Mouse (Mus musculus) hindbrain, postnatal 0 days (tissue): ENCODE measurements at regions not wholly inside any gene's neighbourhood (a gene's known extent, or its start where the extent isn't known, plus 50 kb on each side); places are given as distances from the start of the nearest gene placed in this dataset.

Experiments
- ATAC-seq: fragments of 200-750 bp; cut with Nextera tagmentation; 2 replicates; pipeline ENCODE4 v1.8.0; 2017; ENCODE audit warnings: mild to moderate bottlenecking, moderate TSS enrichment, moderate library complexity
- DNase-seq: peaks from one replicate; pipeline ENCODE4 v3.0.0-alpha.2; 2015; ENCODE audit warnings: low spot score
- H3K27ac ChIP-seq: fragments of 300-500 bp; sonication (generic); 2 replicates; pipeline ENCODE4 v1.5.1; 2014; ENCODE audit warnings: mild to moderate bottlenecking
- H3K27me3 ChIP-seq: fragments of 300-500 bp; sonication (generic); 2 replicates; pipeline ENCODE4 v1.6.1; 2014; ENCODE audit warnings: low read length, mixed read lengths; ENCODE audit not compliant: insufficient read depth
- H3K36me3 ChIP-seq: fragments of 300-500 bp; sonication (generic); 2 replicates; pipeline ENCODE4 v1.6.1; 2014; ENCODE audit warnings: low read length, mixed read lengths; ENCODE audit not compliant: insufficient read depth
- H3K4me1 ChIP-seq: fragments of 300-500 bp; sonication (generic); 2 replicates; pipeline ENCODE4 v1.6.1; 2014; ENCODE audit warnings: antibody characterized with exemption, low read length, mixed read lengths; ENCODE audit not compliant: insufficient read depth
- H3K4me2 ChIP-seq: fragments of 300-500 bp; sonication (generic); 2 replicates; pipeline ENCODE4 v1.6.1; 2014; ENCODE audit warnings: low read depth, mild to moderate bottlenecking, low read length, moderate library complexity, mixed read lengths
- H3K4me3 ChIP-seq: fragments of 300-500 bp; sonication (generic); 2 replicates; pipeline ENCODE4 v1.5.1; 2014; ENCODE audit warnings: low read length
- H3K9ac ChIP-seq: fragments of 300-500 bp; sonication (generic); replicated peaks from 2 replicates; pipeline ENCODE4 v1.6.1; 2014; ENCODE audit warnings: mild to moderate bottlenecking, low read length, moderate library complexity, mixed read lengths
- H3K9me3 ChIP-seq: fragments of 300-500 bp; sonication (generic); 2 replicates; pipeline ENCODE4 v1.6.1; 2016; ENCODE audit warnings: low read length, mixed read lengths
- CTCF ChIP-seq: IDR thresholded peaks from 2 replicates; pipeline ENCODE4 v1.5.1; 2016; ENCODE audit warnings: antibody characterized with exemption, control low read depth, low read depth
- WGBS: fragments of 180-500 bp; shearing (Covaris S2); extraction: QIAGEN DNeasy Blood & Tissue Kit; methylation state at CpG from one replicate; pipeline ENCODE4 v1.1.7; 2014; 5-methylcytosine and 5-hydroxymethylcytosine counted together

- ATAC-seq (0 out of 2 replicates have a peak, but pooled peaks have one; percentile 35), DNase-seq (no peak)
- Histone ChIP-seq H3K9ac (no peak overlapping the region), H3K4me1 (no peaks in the 10 kb centered on the region), H3K9me3 (no peaks in the 10 kb centered on the region), H3K36me3 (no peaks in the 10 kb centered on the region), H3K4me2 (no peak overlapping the region), H3K4me3 (no peak overlapping the region), H3K27me3 (no peaks in the 10 kb centered on the region), H3K27ac (no peak overlapping the region)
- TF ChIP-seq CTCF, result no peak
- 55% methylated on average over 8 of the region's 8 CpGs for WGBS
Measured at GRCm38 (mm10) chr2:174868743-174869369, 108.4 kb downstream of the Edn3 start.

GRCm38 (mm10) chr2:174870284-174870683 is 109.9 kb downstream of the Edn3 start:
- no peak overlapping the region for H3K9ac ChIP-seq
- peak; percentile 45 for TF ChIP-seq CTCF
- ATAC-seq, result no peak
- no peak overlapping the region for H3K4me2 ChIP-seq
- no peaks in the 10 kb centered on the region for H3K36me3 ChIP-seq
- no peaks in the 10 kb centered on the region for H3K4me1 ChIP-seq
- H3K4me3 ChIP-seq, result no peak overlapping the region
- no peaks in the 10 kb centered on the region for H3K27me3 ChIP-seq
- H3K27ac ChIP-seq, result no peak overlapping the region
- DNase-seq, result no peak
- 78% methylated on average over 5 of the region's 5 CpGs for WGBS
- no peaks in the 10 kb centered on the region for H3K9me3 ChIP-seq

GRCm38 (mm10) chr2:174871225-174871624 is 110.8 kb downstream of the Edn3 start:
- no peaks in the 10 kb centered on the region for H3K4me1 ChIP-seq
- H3K4me2 ChIP-seq, result no peak overlapping the region
- 81% methylated on average over 10 of the region's 10 CpGs for WGBS
- no peak for ATAC-seq
- TF ChIP-seq CTCF, result no peak
- no peaks in the 10 kb centered on the region for H3K27me3 ChIP-seq
- H3K27ac ChIP-seq, result no peak overlapping the region
- DNase-seq, result no peak
- H3K4me3 ChIP-seq, result no peak overlapping the region
- no peaks in the 10 kb centered on the region for H3K9me3 ChIP-seq
- no peak overlapping the region for H3K9ac ChIP-seq
- H3K36me3 ChIP-seq, result no peaks in the 10 kb centered on the region

GRCm38 (mm10) chr2:174871844-174872243 is 111.4 kb downstream of the Edn3 start:
- no peaks in the 10 kb centered on the region for H3K9me3 ChIP-seq
- H3K4me1 ChIP-seq, result no peaks in the 10 kb centered on the region
- WGBS, result 32% methylated on average over 3 of the region's 3 CpGs
- ATAC-seq (no peak), DNase-seq (no peak)
- no peak overlapping the region for H3K27ac ChIP-seq
- H3K9ac ChIP-seq, result no peak overlapping the region
- no peaks in the 10 kb centered on the region for H3K27me3 ChIP-seq
- TF ChIP-seq CTCF, result no peak
- H3K36me3 ChIP-seq, result no peaks in the 10 kb centered on the region
- no peak overlapping the region for H3K4me3 ChIP-seq
- H3K4me2 ChIP-seq, result no peak overlapping the region

GRCm38 (mm10) chr2:174876886-174877285 is 116.5 kb downstream of the Edn3 start:
- ATAC-seq (no peak), DNase-seq (no peak)
- Histone ChIP-seq H3K36me3 (no peaks in the 10 kb centered on the region), H3K4me3 (no peak overlapping the region), H3K4me1 (no peaks in the 10 kb centered on the region), H3K27me3 (no peaks in the 10 kb centered on the region), H3K9me3 (no peaks in the 10 kb centered on the region), H3K9ac (no peak overlapping the region), H3K4me2 (no peak overlapping the region), H3K27ac (no peak overlapping the region)
- 59% methylated on average over 5 of the region's 5 CpGs for WGBS
- no peak for TF ChIP-seq CTCF

- DNase-seq (no peak), ATAC-seq (no peak)
- Histone ChIP-seq H3K4me2 (no peak overlapping the region), H3K27ac (no peak overlapping the region), H3K9me3 (no peaks in the 10 kb centered on the region), H3K4me1 (no peaks in the 10 kb centered on the region), H3K36me3 (no peaks in the 10 kb centered on the region), H3K27me3 (no peaks in the 10 kb centered on the region), H3K9ac (no peak overlapping the region), H3K4me3 (no peak overlapping the region)
- 80% methylated on average over 4 of the region's 4 CpGs for WGBS
- no peak for TF ChIP-seq CTCF
Measured at GRCm38 (mm10) chr2:174878979-174879378, 118.6 kb downstream of the Edn3 start.

- H3K36me3 ChIP-seq, result no peaks in the 10 kb centered on the region
- DNase-seq (no peak), ATAC-seq (no peak)
- no peaks in the 10 kb centered on the region for H3K27me3 ChIP-seq
- no peak for TF ChIP-seq CTCF
- H3K9me3 ChIP-seq, result no peaks in the 10 kb centered on the region
- H3K27ac ChIP-seq, result no peak overlapping the region
- H3K4me1 ChIP-seq, result no peaks in the 10 kb centered on the region
- no peak overlapping the region for H3K4me2 ChIP-seq
- no peak overlapping the region for H3K4me3 ChIP-seq
- H3K9ac ChIP-seq, result no peak overlapping the region
- WGBS, result 88% methylated on average over 13 of the region's 13 CpGs
Measured at GRCm38 (mm10) chr2:174880659-174881058, 120.2 kb downstream of the Edn3 start.
